Mouse (Mus musculus): ENCODE measurements around the gene 2300002M23Rik. TPM values are rescaled to one million over a fixed set of nuclear protein-coding genes. Genes with fewer than 3 reads are reported as not detected.

Gene 2300002M23Rik
- total RNA-seq, 4 experiments from 2014 or later: not detected

DNA sequence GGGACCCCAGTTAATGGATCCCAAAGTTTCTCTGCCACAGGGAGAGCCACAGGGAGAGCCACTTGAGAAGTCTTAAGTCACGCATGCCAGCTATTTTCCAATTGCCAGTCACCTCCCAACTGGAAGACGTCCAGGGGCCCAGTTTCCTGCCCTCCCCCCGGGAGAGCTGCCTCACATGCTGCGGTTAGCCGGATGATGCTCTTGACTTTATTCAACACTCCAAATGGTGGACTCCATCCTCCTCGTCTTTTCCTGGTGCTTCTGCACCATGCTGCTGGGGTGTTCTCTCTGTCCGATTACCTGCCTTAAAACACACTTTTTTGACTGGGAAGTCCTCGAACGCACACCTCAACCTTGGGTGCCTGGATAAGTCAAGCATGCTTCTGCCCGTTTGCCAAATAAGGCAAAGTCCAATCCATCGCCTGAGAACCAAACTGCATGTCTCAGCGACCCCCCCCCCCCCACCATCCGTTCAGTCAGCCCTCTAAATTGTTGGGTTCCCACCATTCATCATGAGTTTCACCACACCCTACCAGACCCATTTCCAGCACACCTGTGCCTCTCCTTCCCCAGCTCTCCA, 11.0 kb upstream of the 2300002M23Rik start:
- DNase-seq (ENCODE audit: low spot score in 2 of 2): no peak

GRCm38 (mm10) chr17:35556812-35557211, 10.4 kb upstream of the 2300002M23Rik start:
- no peak for DNase-seq (ENCODE audit: low spot score in 2 of 2)

GRCm38 (mm10) chr17:35557351-35557750, 9.9 kb upstream of the 2300002M23Rik start:
- DNase-seq (ENCODE audit: low spot score in 2 of 2): no peak

DNA sequence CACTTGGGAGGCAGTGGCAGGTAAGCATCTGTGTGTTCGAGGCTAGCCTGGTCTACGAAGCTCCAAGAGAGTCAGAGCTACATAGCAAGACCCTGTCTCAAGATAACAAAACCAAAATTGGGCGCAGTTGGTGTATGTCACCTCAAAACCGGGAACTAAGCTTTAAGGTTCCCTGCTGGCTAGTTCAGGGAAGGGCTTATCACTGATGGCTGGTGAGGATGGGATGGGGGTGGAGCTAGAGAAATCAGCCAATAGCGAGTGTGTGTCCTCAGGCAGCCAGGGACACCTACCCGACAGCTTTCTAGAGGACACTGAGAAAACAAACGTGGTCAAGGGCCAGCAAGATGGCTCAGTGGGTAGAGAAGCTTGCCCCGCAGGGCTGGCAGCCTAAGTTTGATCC, 9.0 kb upstream of the 2300002M23Rik start:
- DNase-seq (ENCODE audit: low spot score in 2 of 2): no peak

DNA sequence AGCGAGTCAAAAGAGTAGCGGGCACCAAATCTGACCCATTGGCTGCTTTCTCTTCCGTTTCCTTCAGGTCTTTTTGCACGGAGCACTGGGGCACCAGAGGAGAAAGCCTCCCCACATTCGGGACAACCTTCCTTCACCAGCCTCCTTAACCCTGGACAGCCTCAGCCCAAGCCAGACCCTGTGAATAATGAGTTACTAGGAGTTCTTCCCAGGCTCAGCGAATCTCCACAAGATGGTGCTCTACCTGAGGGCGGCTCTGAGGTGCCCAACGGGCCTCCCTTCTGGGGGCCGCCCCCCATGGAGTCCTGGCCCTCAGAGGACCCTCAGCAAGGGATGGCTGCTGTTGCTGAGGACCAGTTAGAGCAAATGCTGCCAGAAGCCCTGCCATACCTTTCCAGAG, 517 bp downstream of the 2300002M23Rik start:
- no peak for DNase-seq (ENCODE audit: low spot score in 2 of 2)

GRCm38 (mm10) chr17:35569091-35569944, 2.1 kb downstream of the 2300002M23Rik start:
- DNase-seq (ENCODE audit: low spot score in 2 of 2): no peak

DNA sequence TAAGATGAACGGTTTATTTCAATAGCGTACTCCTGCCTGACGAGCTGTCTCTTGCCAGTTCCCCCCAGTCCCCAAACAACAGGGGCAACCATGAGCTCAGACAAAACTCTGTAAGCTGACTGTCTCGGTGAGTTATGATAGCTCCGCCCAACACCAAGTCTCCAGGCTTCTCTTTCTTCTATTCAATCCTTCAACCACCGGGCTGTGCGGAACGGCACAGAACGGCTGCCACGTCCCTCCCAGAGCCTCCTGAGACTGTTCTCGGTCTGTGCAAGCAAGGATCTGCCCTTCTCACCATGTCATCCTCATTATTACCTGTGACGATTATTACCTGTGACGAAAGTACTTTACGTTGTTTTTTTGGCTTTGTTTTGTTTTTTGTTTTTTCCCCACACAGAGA, 3.6 kb downstream of the 2300002M23Rik start:
- no peak for DNase-seq (ENCODE audit: low spot score in 2 of 2)

DNA sequence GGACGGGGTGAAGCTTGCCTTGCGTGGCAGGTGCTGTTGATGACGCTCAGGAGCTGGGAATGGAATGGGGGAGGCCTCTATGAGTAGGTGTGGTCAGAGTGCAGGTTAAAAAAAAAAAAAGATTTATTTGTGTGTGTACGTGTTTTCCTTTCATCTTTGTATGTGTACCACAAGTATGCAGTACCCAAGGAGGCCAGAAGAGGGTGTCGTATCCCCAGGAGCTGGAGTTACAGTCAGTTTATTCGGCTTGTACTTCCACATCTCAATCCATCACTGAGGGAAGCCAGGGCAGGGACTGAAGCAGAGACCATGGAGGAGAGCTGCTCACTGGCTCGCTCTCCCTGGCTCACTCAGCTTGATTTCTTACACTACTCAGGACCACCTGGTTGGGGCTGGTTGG, 4.2 kb downstream of the 2300002M23Rik start:
- DNase-seq (ENCODE audit: low spot score in 2 of 2): no peak

DNA sequence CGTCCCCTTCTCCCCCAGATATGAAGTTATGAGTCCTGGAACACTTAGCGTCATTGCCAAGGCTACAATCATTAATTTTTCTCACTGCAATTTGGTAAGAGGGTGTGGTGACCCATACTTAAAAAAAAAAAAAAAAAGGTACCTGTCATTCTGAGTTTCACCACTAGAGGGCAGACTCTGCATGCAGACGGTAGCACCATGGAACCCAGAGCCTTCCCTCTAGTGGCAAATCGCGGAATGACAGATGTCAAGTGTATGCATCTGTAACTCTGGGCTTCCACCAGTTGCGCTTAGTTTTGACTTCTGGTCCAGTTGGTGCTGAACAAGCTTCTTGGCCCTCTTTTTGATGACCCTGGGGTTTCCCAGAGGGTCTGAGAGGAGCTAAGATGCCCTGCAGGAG, 11.0 kb downstream of the 2300002M23Rik start:
- peak; percentile 34 to 50 for DNase-seq (ENCODE audit: low spot score in 2 of 2)

DNA sequence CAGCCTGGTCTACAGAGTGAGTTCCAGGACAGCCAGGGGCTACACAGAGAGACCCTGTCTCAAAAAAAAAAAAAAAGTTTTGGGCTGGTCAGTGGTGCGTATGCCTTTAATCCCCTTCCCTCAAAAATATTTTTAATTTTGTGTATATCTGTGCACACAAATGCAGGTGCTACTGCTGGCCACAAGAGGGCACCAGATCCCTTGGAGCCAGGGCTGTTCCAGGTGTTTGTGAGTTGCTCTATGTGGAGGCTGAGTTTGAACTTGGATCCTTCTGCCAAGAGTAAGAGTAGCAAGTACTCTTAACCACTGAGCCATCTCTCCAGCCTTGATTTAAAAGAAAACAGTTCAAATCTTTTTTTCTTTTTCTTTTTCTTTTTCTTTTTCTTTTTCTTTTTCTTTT, 15.7 kb downstream of the 2300002M23Rik start:
- DNase-seq (ENCODE audit: low spot score in 2 of 2): no peak

- peak; percentile 69 to 70 for DNase-seq (ENCODE audit: low spot score in 2 of 2)
Measured at GRCm38 (mm10) chr17:35584330-35584937, 17.2 kb downstream of the 2300002M23Rik start.

GRCm38 (mm10) chr17:35587291-35587690, 20.0 kb downstream of the 2300002M23Rik start:
- no peak for DNase-seq (ENCODE audit: low spot score in 2 of 2)

- DNase-seq (ENCODE audit: low spot score in 2 of 2): no peak
Measured at GRCm38 (mm10) chr17:35588387-35588786, 21.1 kb downstream of the 2300002M23Rik start.

- DNase-seq (ENCODE audit: low spot score in 2 of 2): peak; percentile 60 to 73
Measured at GRCm38 (mm10) chr17:35590410-35591218, 23.4 kb downstream of the 2300002M23Rik start.

DNA sequence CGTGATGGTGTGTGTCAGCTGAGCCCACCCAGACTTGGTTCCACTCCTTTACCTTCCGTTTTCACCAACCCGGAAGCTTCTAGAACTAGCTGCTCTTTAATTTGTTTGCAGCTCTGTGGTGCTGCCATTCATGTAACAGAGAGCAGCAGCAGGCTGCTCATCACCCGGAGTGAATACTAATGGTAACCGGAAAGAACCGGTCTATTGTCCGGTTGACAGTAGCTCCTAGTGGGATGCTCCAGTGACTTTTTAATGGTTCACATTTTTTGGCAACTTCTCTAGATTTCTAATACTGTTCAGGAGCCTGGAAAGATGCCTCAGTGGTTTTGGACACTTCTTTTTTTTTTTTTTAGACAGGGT, 23.9 kb downstream of the 2300002M23Rik start:
- DNase-seq (ENCODE audit: low spot score in 2 of 2): no peak

DNA sequence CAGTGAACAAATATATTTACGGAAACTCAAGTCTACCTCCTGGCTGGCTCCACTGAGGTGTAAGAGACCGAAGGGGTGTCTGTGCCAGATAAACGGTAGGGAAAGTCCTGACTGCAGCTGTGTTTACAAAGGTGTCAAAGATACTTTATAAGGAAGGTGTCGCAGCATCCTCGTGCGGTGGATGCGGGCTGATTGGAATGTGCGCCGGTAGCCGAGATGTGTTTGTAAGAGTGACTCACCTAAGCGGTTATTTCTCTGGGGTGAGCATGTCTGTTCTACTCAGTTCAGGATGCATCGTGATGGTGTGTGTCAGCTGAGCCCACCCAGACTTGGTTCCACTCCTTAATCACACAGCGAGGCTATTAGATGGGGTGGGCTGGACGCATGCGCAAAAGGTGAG, 24.5 kb downstream of the 2300002M23Rik start:
- DNase-seq (ENCODE audit: low spot score in 2 of 2): no peak

DNA sequence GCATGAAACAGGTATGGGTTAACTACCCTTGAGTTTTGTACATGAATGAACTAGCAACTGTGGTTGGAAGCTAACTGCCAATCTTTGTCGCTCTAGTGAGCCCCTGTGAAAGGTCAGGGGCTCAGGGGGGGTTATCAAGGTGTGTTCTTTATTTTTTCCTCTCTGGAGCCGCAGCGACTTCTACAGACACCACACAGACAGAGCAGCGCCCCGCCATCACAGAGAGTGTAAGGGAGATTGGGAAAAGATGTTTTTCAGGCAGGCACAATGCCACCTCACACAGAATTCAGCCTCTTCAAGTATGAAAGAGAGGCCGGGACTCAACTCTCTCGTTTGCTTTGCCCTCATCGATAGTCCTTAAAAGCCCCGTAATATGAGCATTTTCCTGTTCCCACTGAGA, 24.9 kb downstream of the 2300002M23Rik start:
- DNase-seq (ENCODE audit: low spot score in 2 of 2): no peak

GRCm38 (mm10) chr17:35593786-35594185, 26.5 kb downstream of the 2300002M23Rik start:
- DNase-seq (ENCODE audit: low spot score in 2 of 2): no peak

DNA sequence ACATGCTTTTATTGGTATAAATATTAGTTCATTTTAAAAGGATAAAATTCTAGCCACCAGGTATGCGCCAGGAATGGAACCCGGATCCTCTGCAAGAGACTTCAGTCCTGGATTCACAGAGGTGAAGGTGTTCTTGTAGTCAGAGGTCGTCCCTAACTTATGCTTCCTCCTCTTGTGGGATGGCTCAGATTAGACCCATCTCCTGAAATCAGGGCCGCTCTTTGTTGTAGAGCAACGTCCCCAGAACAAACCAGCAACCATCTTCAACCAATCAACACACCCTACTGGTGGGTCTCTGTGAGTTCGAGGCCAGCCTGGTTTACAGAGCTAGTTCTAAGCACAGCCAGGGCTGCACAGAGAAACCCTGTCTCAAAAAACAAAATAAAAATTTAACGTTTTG, 27.2 kb downstream of the 2300002M23Rik start:
- no peak for DNase-seq (ENCODE audit: low spot score in 2 of 2)

DNA sequence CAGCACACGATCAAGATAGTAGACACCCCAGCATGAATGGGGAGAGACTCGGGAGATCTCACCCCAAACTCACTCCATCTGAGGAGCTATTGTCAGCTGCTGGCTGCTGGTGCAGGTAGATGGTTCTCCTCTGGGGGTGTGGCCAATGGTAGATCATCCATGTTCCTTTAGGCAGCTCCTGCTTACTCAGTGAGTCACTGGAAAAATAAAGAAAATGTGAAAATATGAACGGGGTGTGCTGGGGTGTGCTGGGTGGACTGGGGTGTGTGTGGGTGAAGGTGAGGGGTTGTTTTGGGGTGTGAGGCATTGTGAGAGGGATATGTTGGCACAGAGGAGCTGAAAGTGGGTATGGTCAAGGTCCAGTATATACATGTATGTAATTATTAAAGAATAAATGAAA, 30.1 kb downstream of the 2300002M23Rik start:
- DNase-seq (ENCODE audit: low spot score in 2 of 2): no peak

GRCm38 (mm10) chr17:35601249-35601648, 34.0 kb downstream of the 2300002M23Rik start, which contains the start of gene Sfta2:
Sfta2 (plus strand) TSS chr17:35601549.
- DNase-seq (ENCODE audit: low spot score in 2 of 2): no peak
